Mouse (Mus musculus): ENCODE results near the gene H2-DMb2. TPM values are rescaled to one million over a fixed set of nuclear protein-coding genes. Genes with fewer than 3 reads are reported as not detected.

Gene H2-DMb2
- polyA plus RNA-seq, 1 experiment, result 0.18 TPM

DNA sequence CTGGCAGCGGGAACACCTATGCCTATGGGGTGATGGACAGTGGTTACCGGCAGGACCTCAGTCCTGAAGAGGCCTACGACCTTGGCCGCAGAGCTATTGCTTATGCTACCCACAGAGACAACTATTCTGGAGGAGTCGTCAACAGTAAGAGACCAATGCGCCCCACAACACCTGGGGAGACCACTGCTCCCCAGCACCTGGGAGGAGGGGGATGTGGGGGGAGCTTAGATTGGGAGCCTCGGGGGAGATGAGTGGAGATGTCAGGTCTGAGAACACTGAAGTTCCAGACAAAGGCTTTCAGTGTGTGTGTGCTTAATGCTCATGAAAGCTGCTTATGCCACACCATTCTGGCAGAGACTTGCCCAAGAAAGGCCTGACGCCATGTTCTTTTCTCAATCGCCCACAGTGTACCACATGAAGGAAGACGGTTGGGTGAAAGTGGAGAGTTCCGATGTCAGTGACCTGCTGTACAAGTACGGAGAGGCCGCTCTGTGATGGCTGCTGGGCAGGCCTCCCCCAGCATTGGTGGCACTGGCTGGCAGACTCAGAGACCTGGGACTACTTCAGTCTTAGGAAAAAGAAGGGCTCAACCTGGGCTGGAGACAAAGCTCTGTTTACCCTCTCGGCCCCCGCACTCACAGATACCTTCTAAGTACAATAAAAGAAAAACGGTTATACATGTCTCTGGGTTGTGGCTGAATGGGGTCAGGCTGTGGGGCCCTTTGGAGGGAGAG lies 57.8 kb downstream of the H2-DMb2 start:
- no peak for DNase-seq (ENCODE audit: low read depth)
- TF ChIP-seq CTCF (IDR thresholded peaks at IDR 0.05; ENCODE audit: borderline replicate concordance, extremely low read depth, insufficient read depth, insufficient read length) (no peak), POLR2A (IDR thresholded peaks at IDR 0.05; ENCODE audit: borderline replicate concordance, extremely low read depth, insufficient read depth, insufficient read length, poor library complexity, severe bottlenecking) (no peak)

Other genes starting within 250 kb of the H2-DMb2 start
- gene Platr17, start 238.2 kb upstream of the H2-DMb2 start, polyA plus RNA-seq (2012; rRNA removed), result 0.30 and 0.38 TPM in 2 replicates
- 43.8 and 52.6 TPM in 2 replicates for gene Daxx, start 233.9 kb upstream of the H2-DMb2 start, polyA plus RNA-seq (2012; rRNA removed)
- 17.4 and 22.8 TPM in 2 replicates for gene Tapbp, start 227.4 kb upstream of the H2-DMb2 start, polyA plus RNA-seq (2012; rRNA removed)
- gene Zbtb22, start 227.4 kb upstream of the H2-DMb2 start, polyA plus RNA-seq (2012; rRNA removed), result 35.8 and 43.6 TPM in 2 replicates
- 184 and 285 TPM in 2 replicates for gene Rgl2, start 213.8 kb upstream of the H2-DMb2 start, polyA plus RNA-seq (2012; rRNA removed)
- 85.7 and 97.5 TPM in 2 replicates for gene Pfdn6, start 203.0 kb upstream of the H2-DMb2 start, polyA plus RNA-seq (2012; rRNA removed)
- 22.8 and 29.3 TPM in 2 replicates for gene Wdr46, start 202.6 kb upstream of the H2-DMb2 start, polyA plus RNA-seq (2012; rRNA removed)
- gene B3galt4, start 191.8 kb upstream of the H2-DMb2 start, polyA plus RNA-seq (2012; rRNA removed), result 9.9 and 11.1 TPM in 2 replicates
- gene Vps52, start 187.5 kb upstream of the H2-DMb2 start, polyA plus RNA-seq (2012; rRNA removed), result 71.7 and 72.8 TPM in 2 replicates
- 744 and 771 TPM in 2 replicates for gene Rps18, start 187.3 kb upstream of the H2-DMb2 start, polyA plus RNA-seq (2012; rRNA removed)
- gene H2-K1, start 143.0 kb upstream of the H2-DMb2 start, polyA plus RNA-seq (2012; rRNA removed), result 20.4 and 20.5 TPM in 2 replicates
- 58.8 and 68.8 TPM in 2 replicates for gene Ring1, start 118.6 kb upstream of the H2-DMb2 start, polyA plus RNA-seq (2012; rRNA removed)
- gene H2-Ke6, start 115.2 kb upstream of the H2-DMb2 start, polyA plus RNA-seq (2012; rRNA removed), result 88.8 and 156 TPM in 2 replicates
- gene Slc39a7, start 111.6 kb upstream of the H2-DMb2 start, polyA plus RNA-seq (2012; rRNA removed), result 133 and 138 TPM in 2 replicates
- gene Rxrb, start 111.5 kb upstream of the H2-DMb2 start, polyA plus RNA-seq (2012; rRNA removed), result 83.9 and 97.4 TPM in 2 replicates
- 11.5 and 11.8 TPM in 2 replicates for gene Col11a2, start 103.9 kb upstream of the H2-DMb2 start, polyA plus RNA-seq (2012; rRNA removed)
- 0.07 and 0.20 TPM in 2 replicates for gene H2-Oa, start 51.0 kb upstream of the H2-DMb2 start, polyA plus RNA-seq (2012; rRNA removed)
- gene H2-DMa, start 23.8 kb upstream of the H2-DMb2 start, polyA plus RNA-seq (2012; rRNA removed), result 12.0 and 16.4 TPM in 2 replicates
- gene Brd2, start 20.7 kb upstream of the H2-DMb2 start, polyA plus RNA-seq (2012; rRNA removed), result 186 and 256 TPM in 2 replicates
- gene H2-DMb1, start 9.8 kb downstream of the H2-DMb2 start, polyA plus RNA-seq (2012; rRNA removed), result 0.82 and 1.1 TPM in 2 replicates
- 1.8 and 2.1 TPM in 2 replicates for gene Tap1, start 44.2 kb downstream of the H2-DMb2 start, polyA plus RNA-seq (2012; rRNA removed)
- 0.86 and 1.1 TPM in 2 replicates for gene Psmb9, start 44.5 kb downstream of the H2-DMb2 start, polyA plus RNA-seq (2012; rRNA removed)
- 2.0 and 2.4 TPM in 2 replicates for gene Psmb8, start 54.4 kb downstream of the H2-DMb2 start, polyA plus RNA-seq (2012; rRNA removed)
- gene Tap2, start 60.2 kb downstream of the H2-DMb2 start, polyA plus RNA-seq (2012; rRNA removed), result 0.93 and 1.1 TPM in 2 replicates
- 0.04 and 0.11 TPM in 2 replicates for gene H2-Ob, start 95.6 kb downstream of the H2-DMb2 start, polyA plus RNA-seq (2012; rRNA removed)
- 1.4 and 1.7 TPM in 2 replicates for gene H2-Ab1, start 114.4 kb downstream of the H2-DMb2 start, polyA plus RNA-seq (2012; rRNA removed)
- 0.50 and 0.51 TPM in 2 replicates for gene H2-Aa, start 144.5 kb downstream of the H2-DMb2 start, polyA plus RNA-seq (2012; rRNA removed)
- gene H2-Eb1, start 162.6 kb downstream of the H2-DMb2 start, polyA plus RNA-seq (2012; rRNA removed), result 0.93 and 1.6 TPM in 2 replicates
- 0.09 and 0.18 TPM in 2 replicates for gene H2-Eb2, start 182.4 kb downstream of the H2-DMb2 start, polyA plus RNA-seq (2012; rRNA removed)
- gene Btnl2, start 211.5 kb downstream of the H2-DMb2 start, polyA plus RNA-seq (2012; rRNA removed), result 0.03 TPM in 2 replicates
- gene Btnl1, start 233.8 kb downstream of the H2-DMb2 start, polyA plus RNA-seq (2012; rRNA removed), result not detected in 2 replicates